Mouse (Mus musculus) midbrain, embryonic 15.5 days (tissue): Measurements from ENCODE around the gene Gm10518. TPM values are rescaled to one million over a fixed set of nuclear protein-coding genes. Genes with fewer than 3 reads are reported as not detected.
"Not testable (repeated sequence)": the region's sequence is repeated elsewhere in the genome, so short reads cannot be mapped to it uniquely, and the experiment has no call there.

Experiments used
- ATAC-seq: fragments of 200-750 bp; cut with Nextera tagmentation; replicated peaks from 2 replicates; pipeline ENCODE4 v1.8.0; 2017; ENCODE audit warnings: moderate TSS enrichment
- H3K27ac ChIP-seq: fragments of 300-500 bp; sonication (generic); 2 replicates; pipeline ENCODE4 v1.5.1; 2015; ENCODE audit warnings: mild to moderate bottlenecking, inconsistent platforms
- H3K27me3 ChIP-seq: fragments of 300-500 bp; sonication (generic); replicated peaks from 2 replicates; pipeline ENCODE4 v1.6.1; 2015; ENCODE audit warnings: inconsistent platforms
- H3K36me3 ChIP-seq: fragments of 300-500 bp; sonication (generic); replicated peaks from 2 replicates; pipeline ENCODE4 v1.6.1; 2015; ENCODE audit warnings: inconsistent platforms
- H3K4me1 ChIP-seq: fragments of 300-500 bp; sonication (generic); 2 replicates; pipeline ENCODE4 v1.6.1; 2015; ENCODE audit warnings: inconsistent platforms
- H3K4me2 ChIP-seq: fragments of 300-500 bp; sonication (generic); 2 replicates; pipeline ENCODE4 v1.6.1; 2015; ENCODE audit warnings: inconsistent platforms, mild to moderate bottlenecking, moderate library complexity
- H3K4me3 ChIP-seq: fragments of 300-500 bp; sonication (generic); 2 replicates; pipeline ENCODE4 v1.5.1; 2015; ENCODE audit warnings: mild to moderate bottlenecking, inconsistent platforms
- H3K9ac ChIP-seq: fragments of 300-500 bp; sonication (generic); 2 replicates; pipeline ENCODE4 v1.6.1; 2015; ENCODE audit warnings: mild to moderate bottlenecking, inconsistent platforms
- H3K9me3 ChIP-seq: fragments of 300-500 bp; sonication (generic); 2 replicates; pipeline ENCODE4 v1.6.1; 2016; ENCODE audit warnings: inconsistent platforms
- WGBS: fragments of 180-500 bp; shearing (Covaris S2); methylation state at CpG from one replicate; pipeline ENCODE4 v1.1.7; 2015; ENCODE audit warnings: mixed read lengths; 5-methylcytosine and 5-hydroxymethylcytosine counted together
- polyA plus RNA-seq: library from polyadenylated mRNA; unstranded; fragments of >200 nt; fragmentation: Nextera tagmentation; extraction: Ambion mirVana; gene quantifications from 2 replicates; pipeline ENCODE4 v1.2.1, GENCODE M21; 2015

Gm10518 gene
- polyA plus RNA-seq, 1 experiment from 2014 or later, result 0.23 TPM

- Histone ChIP-seq H3K36me3 (no peaks in the 10 kb centered on the region), H3K27me3 (no peaks in the 10 kb centered on the region), H3K9me3 (no peaks in the 10 kb centered on the region), H3K27ac (no peak overlapping the region), H3K4me2 (no peak overlapping the region), H3K9ac (no peak overlapping the region), H3K4me1 (peaks cover 8% of the 10 kb centered on the region), H3K4me3 (no peak overlapping the region)
- WGBS, result 87% methylated on average over 4 of the region's 4 CpGs
- no peak for ATAC-seq
Observed at GRCm38 (mm10) chr1:179807468-179807867, 4.3 kb downstream of the Gm10518 start.

GRCm38 (mm10) chr1:179808300-179808699 is 5.1 kb downstream of the Gm10518 start:
- H3K36me3 ChIP-seq, result no peaks in the 10 kb centered on the region
- 79% methylated on average over 3 of the region's 3 CpGs for WGBS
- H3K4me1 ChIP-seq, result peaks cover 5% of the 10 kb centered on the region; the same call in 1 of the 2 replicates
- H3K9ac ChIP-seq, result no peak overlapping the region
- no peak for ATAC-seq
- H3K27ac ChIP-seq, result no peak overlapping the region
- no peaks in the 10 kb centered on the region for H3K27me3 ChIP-seq
- no peak overlapping the region for H3K4me3 ChIP-seq
- no peaks in the 10 kb centered on the region for H3K9me3 ChIP-seq
- H3K4me2 ChIP-seq, result no peak overlapping the region

GRCm38 (mm10) chr1:179813385-179813784 is 10.2 kb downstream of the Gm10518 start:
- ATAC-seq, result no peak
- Histone ChIP-seq H3K9me3 (no peaks in the 10 kb centered on the region; the same call in 1 of the 2 replicates), H3K4me2 (no peak overlapping the region), H3K27me3 (no peaks in the 10 kb centered on the region), H3K9ac (no peak overlapping the region), H3K4me3 (no peak overlapping the region), H3K27ac (no peak overlapping the region), H3K36me3 (no peaks in the 10 kb centered on the region), H3K4me1 (no peaks in the 10 kb centered on the region)
- WGBS, result 64% methylated on average over 2 of the region's 2 CpGs

- no peak for ATAC-seq
- H3K27ac ChIP-seq, result no peak overlapping the region
- H3K36me3 ChIP-seq, result no peaks in the 10 kb centered on the region
- H3K4me2 ChIP-seq, result no peak overlapping the region
- no peaks in the 10 kb centered on the region for H3K27me3 ChIP-seq
- H3K4me1 ChIP-seq, result no peaks in the 10 kb centered on the region
- H3K9ac ChIP-seq, result no peak overlapping the region
- no peaks in the 10 kb centered on the region; the same call in 1 of the 2 replicates for H3K9me3 ChIP-seq
- 93% methylated on average over 2 of the region's 2 CpGs for WGBS
- no peak overlapping the region for H3K4me3 ChIP-seq
Observed at GRCm38 (mm10) chr1:179814616-179815015, 11.4 kb downstream of the Gm10518 start.

- not testable (repeated sequence) for H3K4me1 ChIP-seq, H3K9me3 ChIP-seq, H3K27ac ChIP-seq, H3K27me3 ChIP-seq, H3K36me3 ChIP-seq, ATAC-seq, H3K9ac ChIP-seq, H3K4me2 ChIP-seq, H3K4me3 ChIP-seq
- WGBS, result 88% methylated on average over 11 of the region's 11 CpGs
Observed at GRCm38 (mm10) chr1:179818490-179819278, 15.5 kb downstream of the Gm10518 start.

- ATAC-seq, result no peak
- no peaks in the 10 kb centered on the region for H3K27me3 ChIP-seq
- H3K9me3 ChIP-seq, result no peaks in the 10 kb centered on the region
- H3K4me1 ChIP-seq, result no peaks in the 10 kb centered on the region
- no peak overlapping the region for H3K27ac ChIP-seq
- H3K4me3 ChIP-seq, result no peak overlapping the region
- no peak overlapping the region for H3K9ac ChIP-seq
- H3K36me3 ChIP-seq, result no peaks in the 10 kb centered on the region
- 76% methylated on average over 5 of the region's 5 CpGs for WGBS
- no peak overlapping the region for H3K4me2 ChIP-seq
Observed at GRCm38 (mm10) chr1:179824549-179824948, 21.4 kb downstream of the Gm10518 start.

- no peak overlapping the region for H3K4me3 ChIP-seq
- no peak overlapping the region for H3K9ac ChIP-seq
- no peaks in the 10 kb centered on the region for H3K27me3 ChIP-seq
- no peak overlapping the region for H3K27ac ChIP-seq
- no peaks in the 10 kb centered on the region for H3K9me3 ChIP-seq
- no peaks in the 10 kb centered on the region for H3K36me3 ChIP-seq
- H3K4me1 ChIP-seq, result no peaks in the 10 kb centered on the region
- WGBS, result 94% methylated on average over 5 of the region's 5 CpGs
- ATAC-seq, result no peak
- no peak overlapping the region for H3K4me2 ChIP-seq
Observed at GRCm38 (mm10) chr1:179828051-179828450, 24.9 kb downstream of the Gm10518 start.

GRCm38 (mm10) chr1:179828900-179829299 is 25.7 kb downstream of the Gm10518 start:
- no peaks in the 10 kb centered on the region for H3K9me3 ChIP-seq
- no peaks in the 10 kb centered on the region for H3K36me3 ChIP-seq
- no peak overlapping the region for H3K4me2 ChIP-seq
- H3K27ac ChIP-seq, result no peak overlapping the region
- no peak overlapping the region for H3K9ac ChIP-seq
- ATAC-seq, result no peak
- no peak overlapping the region for H3K4me3 ChIP-seq
- no peaks in the 10 kb centered on the region for H3K27me3 ChIP-seq
- H3K4me1 ChIP-seq, result no peaks in the 10 kb centered on the region
- 82% methylated on average over 4 of the region's 4 CpGs for WGBS

- Histone ChIP-seq H3K36me3 (no peaks in the 10 kb centered on the region), H3K27me3 (no peaks in the 10 kb centered on the region), H3K9ac (no peak overlapping the region), H3K4me1 (no peaks in the 10 kb centered on the region), H3K9me3 (no peaks in the 10 kb centered on the region), H3K27ac (no peak overlapping the region), H3K4me3 (no peak overlapping the region), H3K4me2 (no peak overlapping the region)
- ATAC-seq, result no peak
- WGBS, result 85% methylated on average over 7 of the region's 7 CpGs
Observed at GRCm38 (mm10) chr1:179832710-179833240, 29.6 kb downstream of the Gm10518 start.

GRCm38 (mm10) chr1:179833596-179833995 is 30.4 kb downstream of the Gm10518 start:
- H3K9me3 ChIP-seq, result no peaks in the 10 kb centered on the region
- no peaks in the 10 kb centered on the region for H3K4me1 ChIP-seq
- 88% methylated on average over 1 of the region's 1 CpGs for WGBS
- no peaks in the 10 kb centered on the region for H3K27me3 ChIP-seq
- no peaks in the 10 kb centered on the region for H3K36me3 ChIP-seq
- no peak overlapping the region for H3K27ac ChIP-seq
- no peak overlapping the region for H3K4me2 ChIP-seq
- no peak overlapping the region for H3K9ac ChIP-seq
- ATAC-seq, result no peak
- no peak overlapping the region for H3K4me3 ChIP-seq

- no peak for ATAC-seq
- 91% methylated on average over 1 of the region's 1 CpGs for WGBS
- Histone ChIP-seq H3K4me3 (no peak overlapping the region), H3K9me3 (no peaks in the 10 kb centered on the region), H3K9ac (no peak overlapping the region), H3K4me1 (no peaks in the 10 kb centered on the region), H3K27me3 (no peaks in the 10 kb centered on the region), H3K4me2 (no peak overlapping the region), H3K36me3 (no peaks in the 10 kb centered on the region), H3K27ac (no peak overlapping the region)
Observed at GRCm38 (mm10) chr1:179835753-179836425, 32.7 kb downstream of the Gm10518 start.

GRCm38 (mm10) chr1:179836426-179837404 is 33.5 kb downstream of the Gm10518 start:
- no peaks in the 10 kb centered on the region for H3K27me3 ChIP-seq
- no peaks in the 10 kb centered on the region for H3K36me3 ChIP-seq
- no peak overlapping the region for H3K4me2 ChIP-seq
- H3K9me3 ChIP-seq, result no peaks in the 10 kb centered on the region
- no peak overlapping the region for H3K9ac ChIP-seq
- no peaks in the 10 kb centered on the region for H3K4me1 ChIP-seq
- no peak overlapping the region for H3K4me3 ChIP-seq
- WGBS, result 92% methylated on average over 7 of the region's 7 CpGs
- H3K27ac ChIP-seq, result no peak overlapping the region
- no peak for ATAC-seq
